Mouse (Mus musculus) C2C12 (cell line): Measurements from ENCODE around the gene Nfx1.

ENCODE experiments used
- CTCF ChIP-seq: IDR thresholded peaks from one replicate; pipeline ENCODE4 v1.5.1; 2011; ENCODE audit not compliant: control insufficient read depth, insufficient read depth, insufficient read length
- MAX ChIP-seq: IDR thresholded peaks from one replicate; pipeline ENCODE4 v1.6.1; 2011; ENCODE audit warnings: mild to moderate bottlenecking, control low read depth

DNA sequence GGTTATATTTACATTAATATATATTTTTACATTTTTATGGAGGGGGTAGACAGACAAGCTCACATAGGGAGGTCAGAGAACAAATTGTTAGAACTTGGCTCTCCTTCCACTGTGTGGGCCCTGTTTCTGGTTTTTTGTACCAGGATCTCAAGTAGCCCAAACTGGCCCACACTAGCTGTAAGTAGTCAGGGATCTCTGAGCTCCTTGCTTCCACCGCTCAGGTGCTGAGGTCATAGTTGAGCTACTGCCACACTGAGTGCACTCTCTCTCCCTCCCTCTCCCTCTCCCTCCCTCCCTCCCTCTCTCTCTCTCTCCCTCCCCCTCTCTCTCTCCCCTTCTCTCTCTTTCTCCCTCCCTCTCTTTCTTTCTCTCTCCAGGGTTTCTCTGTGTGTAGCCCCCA lies 85.5 kb downstream of the Nfx1 start:
- TF ChIP-seq CTCF = no peak
- TF ChIP-seq MAX = no peak
